Mouse (Mus musculus): ENCODE measurements at regions not wholly inside any gene's neighbourhood (a gene's known extent, or its start where the extent isn't known, plus 50 kb on each side); places are given as distances from the start of the nearest gene placed in this dataset.

GRCm38 (mm10) chr9:120763802-120764201 is 165.2 kb upstream of the Ctnnb1 start:
- TF ChIP-seq CTCF (IDR thresholded peaks at IDR 0.05 in 2 of 3, conservative IDR thresholded peaks at IDR 0.05 in 1 of 3; ENCODE audit: control insufficient read depth in 1 of 3, insufficient read depth in 1 of 3, low read depth in 2 of 3, low read length in 3 of 3, poor library complexity in 1 of 3, severe bottlenecking in 1 of 3) (no peak), ZKSCAN1 (IDR thresholded peaks at IDR 0.05; ENCODE audit: low read depth, low read length) (no peak), POLR2A (IDR thresholded peaks at IDR 0.05; ENCODE audit: control insufficient read depth in 1 of 2, insufficient read depth in 1 of 2, low read depth in 1 of 2, low read length in 2 of 2, poor library complexity in 1 of 2) (no peak), MAX (IDR thresholded peaks at IDR 0.05; ENCODE audit: low read length) (no peak), SMC3 (IDR thresholded peaks at IDR 0.05; ENCODE audit: low read depth, low read length) (no peak), POLR2AphosphoS2 (IDR thresholded peaks at IDR 0.05; ENCODE audit: low read length) (no peak), EP300 (IDR thresholded peaks at IDR 0.05; ENCODE audit: low read depth in 1 of 2, low read length in 2 of 2) (no peak), CHD1 (IDR thresholded peaks at IDR 0.05; ENCODE audit: low read depth, low read length) (no peak), TAL1 (IDR thresholded peaks at IDR 0.05; ENCODE audit: low read length) (no peak), HCFC1 (IDR thresholded peaks at IDR 0.05; ENCODE audit: low read depth, low read length) (no peak), SIN3A (IDR thresholded peaks at IDR 0.05; ENCODE audit: low read length) (no peak), USF1 (IDR thresholded peaks at IDR 0.05; ENCODE audit: low read depth, low read length) (no peak), GATA1 (IDR thresholded peaks at IDR 0.05; ENCODE audit: low read depth, low read length) (no peak)
